Mouse (Mus musculus) spleen, postnatal 10 days (tissue): Measurements from ENCODE around the gene Ate1.
A peak's percentile ranks its signal among the peaks of the same experiment; 100 is the strongest.
"Not testable (repeated sequence)": the region's sequence is repeated elsewhere in the genome, so short reads cannot be mapped to it uniquely, and the experiment has no call there.

Source experiments
- DNase-seq, 2 experiments: peaks; one replicate each; pipeline ENCODE4 v3.0.0; 2021 to 2022; ENCODE audit warnings: low spot score in 2 of 2

Gene Ate1

GRCm38 (mm10) chr7:130520049-130520425, at the start of gene Ate1:
Ate1 (minus strand) TSS chr7:130520369.
- no peak for DNase-seq

DNA sequence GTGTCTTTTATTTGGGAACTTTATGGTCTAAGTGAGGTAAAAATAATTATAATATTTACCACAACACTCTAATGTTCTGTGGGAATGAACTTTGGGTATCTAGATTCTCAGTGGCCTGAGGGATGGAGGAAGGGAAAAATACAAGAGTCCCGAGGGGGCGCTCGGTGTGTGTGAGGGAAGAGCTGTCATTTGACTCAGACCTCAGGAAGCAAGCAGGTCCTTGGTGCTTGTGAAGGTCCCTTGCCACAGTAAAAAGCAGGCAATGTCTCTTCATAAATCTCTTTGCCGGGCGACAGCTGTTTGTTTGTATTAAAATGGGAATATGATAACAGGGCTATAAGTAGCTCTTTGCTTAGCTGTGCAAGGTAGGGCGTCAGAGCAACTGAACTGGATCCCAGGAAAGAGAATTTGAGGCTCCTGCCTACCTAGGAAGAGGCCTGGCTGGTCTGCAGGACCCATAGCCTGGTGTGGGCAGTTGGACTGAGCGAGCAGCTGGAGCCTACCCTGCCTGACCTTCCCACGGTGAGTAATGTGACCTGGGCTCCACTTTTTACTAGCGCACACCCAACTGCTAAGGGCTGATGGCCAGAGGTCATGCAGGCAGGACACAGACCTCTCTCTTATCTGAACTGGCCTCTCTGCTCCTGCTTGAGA, 48.7 kb upstream of the Ate1 start:
- no peak for DNase-seq

DNA sequence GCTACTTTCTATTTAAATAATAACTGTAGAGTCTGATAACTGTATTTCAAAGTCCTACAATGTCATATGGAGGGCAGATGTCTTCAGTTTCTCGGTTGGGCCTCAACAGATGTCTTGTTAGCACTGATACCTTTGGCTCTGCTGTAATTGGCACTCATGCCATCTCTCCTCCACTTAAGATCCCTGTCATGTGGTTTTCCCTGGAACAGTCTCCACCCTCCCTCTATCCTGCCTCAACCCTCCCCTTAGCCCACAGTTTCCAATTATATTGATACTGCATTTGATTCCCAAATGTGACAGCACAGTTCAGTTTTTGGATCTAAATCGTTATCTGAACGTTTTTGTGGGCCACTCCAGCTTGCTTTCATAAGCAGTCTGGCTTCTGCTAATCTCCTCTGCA, 44.4 kb upstream of the Ate1 start:
- no peak for DNase-seq

GRCm38 (mm10) chr7:130563880-130564279, 43.7 kb upstream of the Ate1 start:
- DNase-seq = no peak

- DNase-seq = no peak
Observed at GRCm38 (mm10) chr7:130563276-130563675, 43.1 kb upstream of the Ate1 start.

DNA sequence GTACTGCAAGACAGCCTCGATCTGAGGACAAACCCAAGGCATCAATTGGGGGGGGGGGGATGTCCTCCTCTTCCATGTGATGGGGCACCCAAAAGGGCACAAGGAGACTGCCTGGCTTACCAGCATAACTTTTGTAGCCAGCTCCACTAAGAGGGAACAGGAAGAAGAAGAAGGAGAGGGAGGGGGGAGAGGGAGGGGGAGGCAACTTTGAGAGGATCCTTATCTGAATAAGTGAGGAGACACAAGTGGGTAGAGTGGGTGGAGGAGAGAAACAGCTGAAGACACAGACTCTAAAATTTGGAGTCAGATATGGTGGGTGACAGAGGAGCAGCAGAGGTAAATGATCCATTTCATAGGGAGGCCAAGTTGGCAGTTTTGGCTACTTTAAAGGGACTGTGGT, 40.8 kb upstream of the Ate1 start:
- DNase-seq = no peak

- DNase-seq = no peak
Observed at GRCm38 (mm10) chr7:130558592-130558991, 38.4 kb upstream of the Ate1 start.

DNA sequence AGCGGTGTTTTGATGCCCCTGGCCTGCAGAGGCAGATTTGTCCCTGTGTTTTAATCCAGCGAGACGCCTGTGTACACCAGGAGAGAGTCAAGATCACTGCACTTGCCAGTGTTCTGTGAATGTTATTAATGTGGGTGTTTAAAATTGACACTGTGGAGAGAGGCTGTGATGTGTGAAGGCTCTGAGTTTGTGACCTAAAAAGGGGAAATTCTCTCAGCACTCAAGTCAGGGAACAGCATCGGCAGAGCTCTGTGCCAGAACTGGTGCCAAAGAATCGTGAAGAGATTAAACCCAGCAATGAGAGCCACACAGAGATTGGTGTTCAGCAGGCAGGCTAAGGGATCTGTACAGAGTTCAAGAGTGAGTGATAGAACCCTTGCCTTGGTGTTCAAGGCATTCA, 35.4 kb upstream of the Ate1 start:
- no peak for DNase-seq

DNA sequence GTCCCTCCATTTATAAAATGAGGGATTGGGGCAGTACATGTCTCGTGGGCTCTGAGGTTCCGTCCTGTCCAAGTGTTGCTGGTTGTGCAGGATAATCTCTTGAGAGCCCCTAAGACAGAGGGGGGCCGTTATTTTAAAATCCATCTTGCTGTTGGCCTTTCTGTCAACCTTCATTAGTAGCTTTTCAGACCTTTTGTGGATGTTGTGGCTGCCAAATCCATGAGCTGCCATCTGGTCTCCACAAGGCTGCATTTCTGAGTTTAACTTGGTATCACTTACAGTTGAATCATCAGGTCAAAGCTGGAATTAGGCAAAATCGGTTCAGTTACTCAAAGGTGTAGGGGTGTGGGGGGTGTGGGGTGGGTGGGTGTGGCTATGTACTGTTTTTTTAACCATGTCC, 33.2 kb upstream of the Ate1 start:
- DNase-seq = no peak

DNA sequence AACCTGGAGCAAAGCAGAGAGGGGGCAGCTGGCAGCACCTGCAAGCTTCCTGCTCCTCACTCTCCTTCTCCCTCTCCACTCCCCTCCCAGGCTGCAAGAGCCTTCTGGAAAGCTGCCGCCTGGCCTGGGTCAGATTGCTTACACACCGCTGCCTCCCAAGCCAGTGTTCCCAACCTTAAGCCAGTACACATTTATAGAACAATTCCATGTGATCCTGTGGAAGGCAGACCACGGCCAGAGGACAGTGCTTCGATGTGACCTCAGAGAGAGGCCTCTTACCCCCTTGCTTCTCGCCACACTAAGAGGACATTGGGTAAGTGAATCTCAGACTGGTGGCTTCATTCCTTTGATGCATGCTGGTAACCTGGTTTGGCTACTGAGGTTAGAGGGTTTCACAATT, 32.6 kb upstream of the Ate1 start:
- DNase-seq = no peak

GRCm38 (mm10) chr7:130547635-130548175, 27.5 kb upstream of the Ate1 start:
- peak in 1 of 2 experiments; percentile 25 for DNase-seq

DNA sequence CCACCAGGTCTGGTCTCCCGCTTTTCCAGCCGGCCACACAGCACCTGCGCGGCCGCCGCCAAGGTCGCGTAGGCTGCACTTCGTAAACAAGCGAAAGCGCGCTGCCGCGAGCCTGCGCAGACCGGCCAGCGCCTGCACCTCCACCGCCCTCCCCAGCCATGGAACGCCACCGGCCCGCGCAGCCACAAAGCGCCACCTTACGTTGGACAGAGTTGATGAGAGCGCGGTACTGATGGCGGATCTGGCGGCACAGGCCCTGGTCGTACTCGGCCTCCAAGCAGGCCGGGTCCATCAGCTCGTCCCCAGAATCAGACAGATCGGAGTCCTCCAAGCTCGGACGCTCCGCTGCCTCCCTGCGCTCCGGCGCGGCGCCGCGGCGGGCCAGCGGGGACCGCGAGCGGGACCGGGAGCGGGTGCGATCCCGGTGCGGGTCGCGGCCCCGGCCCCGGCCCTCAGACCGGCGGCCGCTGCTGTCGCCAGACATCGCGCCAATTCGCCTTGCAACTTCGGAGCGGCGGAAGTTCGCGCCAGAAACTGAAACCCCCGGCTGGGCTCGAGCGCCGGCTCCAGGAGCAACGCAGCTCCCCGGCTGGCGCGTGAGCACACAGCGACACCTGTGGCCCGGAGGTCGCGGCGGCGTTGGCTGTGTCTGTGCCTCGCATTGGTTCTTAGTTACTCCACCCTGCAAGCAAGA, 26.8 kb upstream of the Ate1 start:
- peak; percentile 89 to 95 for DNase-seq

DNA sequence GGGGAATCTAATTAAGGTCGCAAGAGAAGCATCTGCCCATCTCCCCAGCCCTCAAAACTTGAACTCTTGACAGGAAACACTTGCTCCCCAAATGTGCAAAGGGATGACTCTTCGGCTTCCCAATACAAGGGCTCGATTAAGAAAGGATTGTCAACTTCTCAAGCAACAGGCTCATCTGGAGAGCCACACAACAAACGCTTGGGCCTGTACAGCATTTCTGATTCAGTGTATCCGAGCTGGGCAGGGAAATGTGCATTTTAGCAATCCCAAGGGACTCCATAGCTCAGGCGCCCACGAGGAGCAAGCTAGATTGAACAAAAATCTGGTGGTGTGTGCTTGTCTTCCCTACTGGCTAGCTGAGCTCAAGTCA, 26.2 kb upstream of the Ate1 start:
- DNase-seq = no peak

- no peak for DNase-seq
Observed at GRCm38 (mm10) chr7:130545893-130546292, 25.7 kb upstream of the Ate1 start.

- DNase-seq = no peak
Observed at GRCm38 (mm10) chr7:130545401-130545800, 25.2 kb upstream of the Ate1 start.

DNA sequence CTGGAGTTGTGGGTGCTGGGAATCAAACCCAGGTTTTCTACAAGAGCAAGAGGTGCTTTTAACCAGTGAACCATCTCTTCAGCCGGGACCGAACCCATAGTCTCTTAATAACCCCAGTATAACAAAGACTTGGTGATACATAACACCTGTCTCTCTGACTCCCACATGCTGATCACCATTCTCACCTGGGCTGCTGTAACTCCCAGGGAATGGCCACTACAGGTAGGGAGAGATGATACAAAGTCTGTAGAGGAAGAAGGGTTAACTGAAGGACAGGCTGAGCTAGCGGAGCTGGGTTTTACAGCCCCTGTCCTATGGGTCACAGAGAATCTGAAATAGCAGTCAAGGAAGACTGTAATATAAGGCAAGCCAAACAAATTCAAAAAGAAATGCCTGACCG, 23.0 kb upstream of the Ate1 start:
- DNase-seq = no peak

DNA sequence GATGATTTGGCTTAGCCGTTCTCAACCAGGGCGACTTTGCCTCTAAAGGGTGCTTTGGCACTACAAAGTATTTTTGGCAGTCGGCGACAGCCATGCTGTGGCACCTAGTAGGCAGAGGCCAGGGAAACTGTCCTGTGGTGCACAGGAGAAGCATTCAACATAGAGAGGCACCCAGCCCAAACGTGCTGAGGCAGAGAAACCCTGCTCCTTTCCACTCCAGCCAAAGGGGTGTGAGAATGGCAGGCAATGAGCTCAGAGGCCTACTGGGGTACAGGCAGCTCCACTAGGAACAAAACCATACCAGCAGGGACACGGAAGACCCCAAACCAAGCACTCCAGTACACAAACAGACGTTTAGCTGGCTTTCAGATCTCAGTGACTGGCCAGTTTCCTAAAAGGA, 20.0 kb upstream of the Ate1 start:
- no peak for DNase-seq

GRCm38 (mm10) chr7:130537068-130537467, 16.9 kb upstream of the Ate1 start:
- DNase-seq = no peak

DNA sequence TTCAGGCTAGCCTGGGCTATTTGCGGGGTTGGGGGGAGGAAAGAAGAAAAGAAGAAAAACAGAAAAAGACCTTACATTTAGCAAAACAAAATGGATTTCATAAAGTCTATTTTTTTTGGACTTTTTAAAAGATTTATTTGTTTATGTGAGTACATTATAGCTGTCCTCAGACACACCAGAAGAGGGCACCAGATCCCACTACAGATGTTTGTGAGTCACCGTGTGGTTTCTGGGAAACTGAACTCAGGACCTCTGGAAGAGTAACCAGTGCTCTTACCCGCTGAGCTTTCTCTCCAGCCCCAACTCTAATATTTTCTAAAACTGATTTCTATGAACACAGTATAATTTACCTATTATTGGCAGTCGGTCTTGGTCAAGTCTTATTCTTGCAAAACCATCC, 15.0 kb upstream of the Ate1 start:
- DNase-seq = no peak

DNA sequence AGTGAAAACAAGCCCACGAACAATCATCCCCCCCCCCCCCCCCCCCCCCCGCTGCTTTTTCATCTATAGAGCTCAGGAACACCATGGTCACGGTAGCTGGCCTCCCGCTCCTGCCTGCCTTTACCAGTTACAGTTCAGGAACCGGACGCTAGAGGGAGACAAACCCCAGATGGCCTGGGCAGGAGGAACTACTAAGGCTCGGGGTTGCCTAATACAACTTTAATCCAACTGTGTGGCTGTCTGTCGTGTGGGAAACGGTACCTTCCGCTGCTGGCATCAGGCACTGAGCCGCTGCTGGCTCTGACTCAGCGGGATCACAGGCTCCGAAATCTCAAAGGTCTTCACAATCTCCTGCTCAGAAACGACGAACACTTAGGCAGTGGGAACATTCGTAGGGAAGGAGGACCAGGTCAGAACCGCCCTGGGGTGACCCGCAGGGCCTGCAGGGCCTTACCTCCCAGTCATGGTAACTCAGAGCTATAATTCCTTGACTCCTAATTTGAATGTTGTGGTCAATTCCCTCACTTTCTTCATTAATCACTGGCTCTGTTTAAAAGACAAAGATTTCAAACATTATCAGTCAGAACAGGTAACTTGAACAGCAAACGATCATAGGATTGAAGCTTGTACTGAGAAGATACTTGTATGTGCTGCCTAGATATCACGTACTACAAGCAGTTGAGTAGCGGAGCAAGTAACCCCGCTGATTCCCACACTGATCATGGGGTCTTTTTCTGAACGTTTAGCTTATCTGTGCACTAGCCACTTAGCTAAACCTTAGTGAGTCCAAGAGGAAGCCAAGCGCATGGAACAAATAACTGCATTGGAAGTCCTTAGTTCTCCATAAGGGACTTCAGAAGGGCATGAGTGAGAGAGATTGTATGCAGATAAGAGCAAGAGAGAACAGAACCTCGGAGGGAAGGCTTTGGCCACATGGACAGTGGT, 13.4 kb upstream of the Ate1 start:
- DNase-seq = peak; percentile 84 to 91

DNA sequence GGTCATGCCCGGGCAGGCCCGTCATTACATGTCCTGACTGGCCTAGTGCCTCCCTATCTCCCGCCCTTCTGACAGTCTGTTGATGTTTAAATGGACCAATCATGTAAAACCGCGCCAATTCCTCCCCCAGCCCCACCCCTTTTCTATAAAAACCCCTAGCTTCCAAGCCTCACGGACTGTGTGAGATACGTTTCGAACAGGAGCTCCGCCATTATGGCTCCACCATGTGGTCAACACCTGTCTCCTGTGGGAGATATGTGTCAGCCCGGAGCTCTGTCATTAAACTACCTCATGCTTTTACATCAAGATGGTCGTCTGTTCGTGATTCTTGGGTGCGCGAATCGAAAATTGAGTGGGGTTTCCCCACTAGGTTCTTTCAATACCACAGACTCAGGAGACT, 11.0 kb upstream of the Ate1 start:
- DNase-seq = not testable (repeated sequence)

- no peak for DNase-seq
Observed at GRCm38 (mm10) chr7:130527306-130527705, 7.1 kb upstream of the Ate1 start.
